Mouse (Mus musculus) kidney, embryonic 16.5 days (tissue): ENCODE measurements around the gene AC161166.1. TPM values are rescaled to one million over a fixed set of nuclear protein-coding genes. Genes with fewer than 3 reads are reported as not detected.
"Not testable (repeated sequence)": the region's sequence is repeated elsewhere in the genome, so short reads cannot be mapped to it uniquely, and the experiment has no call there.

Experiments
- ATAC-seq: fragments of 200-750 bp; cut with Nextera tagmentation; 2 replicates; pipeline ENCODE4 v1.8.0; 2017; ENCODE audit warnings: moderate TSS enrichment; ENCODE audit not compliant: low FRiP score, low TSS enrichment
- H3K27ac ChIP-seq: fragments of 300-500 bp; sonication (generic); 2 replicates; pipeline ENCODE4 v1.5.1; 2014; ENCODE audit warnings: low read length
- H3K27me3 ChIP-seq: fragments of 300-500 bp; sonication (generic); 2 replicates; pipeline ENCODE4 v1.6.1; 2014; ENCODE audit warnings: low read length, control low read depth, mixed read lengths; ENCODE audit not compliant: insufficient read depth
- H3K36me3 ChIP-seq: fragments of 300-500 bp; sonication (generic); 2 replicates; pipeline ENCODE4 v1.6.1; 2014; ENCODE audit warnings: low read length, control low read depth, mixed read lengths; ENCODE audit not compliant: insufficient read depth
- H3K4me1 ChIP-seq: fragments of 300-500 bp; sonication (generic); 2 replicates; pipeline ENCODE4 v1.6.1; 2014; ENCODE audit warnings: low read length, control low read depth, mixed read lengths; ENCODE audit not compliant: insufficient read depth
- H3K4me2 ChIP-seq: fragments of 300-500 bp; sonication (generic); replicated peaks from 2 replicates; pipeline ENCODE4 v1.6.1; 2014; ENCODE audit warnings: low read depth, low read length
- H3K4me3 ChIP-seq: fragments of 300-500 bp; sonication (generic); 2 replicates; pipeline ENCODE4 v1.5.1; 2014; ENCODE audit warnings: mild to moderate bottlenecking, low read length
- H3K9ac ChIP-seq: fragments of 300-500 bp; sonication (generic); replicated peaks from 2 replicates; pipeline ENCODE4 v1.6.1; 2014; ENCODE audit warnings: low read length
- H3K9me3 ChIP-seq: fragments of 300-500 bp; sonication (generic); 2 replicates; pipeline ENCODE4 v1.6.1; 2016; ENCODE audit warnings: low read length, control low read depth
- WGBS: fragments of 180-500 bp; shearing (Covaris S2); extraction: QIAGEN DNeasy Blood & Tissue Kit; methylation state at CpG from one replicate; pipeline ENCODE4 v1.1.7; 2014; 5-methylcytosine and 5-hydroxymethylcytosine counted together
- polyA plus RNA-seq: library from polyadenylated mRNA; unstranded; fragments of >200 nt; fragmentation: Nextera tagmentation; extraction: Ambion mirVana; gene quantifications from 2 replicates; pipeline ENCODE4 v1.2.1, GENCODE M21; 2015

AC161166.1 gene
- polyA plus RNA-seq, 1 experiment from 2014 or later: 0.42 TPM

GRCm38 (mm10) chr7:24516319-24516718 is 4.1 kb upstream of the AC161166.1 start:
- not testable (repeated sequence) for H3K27me3 ChIP-seq, H3K4me3 ChIP-seq, H3K4me1 ChIP-seq, H3K4me2 ChIP-seq, ATAC-seq, H3K9me3 ChIP-seq, H3K9ac ChIP-seq, H3K27ac ChIP-seq
- H3K36me3 ChIP-seq: peaks cover 20% of the 10 kb centered on the region
- WGBS: 77% methylated on average over 8 of the region's 8 CpGs

DNA sequence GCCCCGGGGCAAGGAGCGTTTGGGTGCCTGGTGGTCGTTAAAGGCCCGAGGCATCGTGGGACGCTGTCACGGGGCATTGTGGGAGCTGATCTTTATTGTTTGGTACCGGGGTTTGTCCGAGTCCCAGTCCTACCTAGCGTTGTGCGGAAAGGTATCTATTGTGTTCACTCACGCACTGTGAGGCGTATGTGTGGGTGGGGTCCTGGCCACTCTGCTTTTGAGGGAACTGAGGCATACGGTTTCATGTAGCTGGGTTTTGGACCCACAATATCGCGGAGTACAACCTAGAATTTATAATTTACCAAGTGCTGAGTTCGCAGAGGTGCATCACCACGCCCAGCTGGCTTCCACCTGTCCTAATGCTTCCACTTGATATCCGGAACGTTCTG is 4.5 kb downstream of the AC161166.1 start:
- Histone ChIP-seq H3K4me2 (peak overlapping the region; percentile 96), H3K27ac (peak overlapping the region; percentile 99), H3K9ac (peak overlapping the region; percentile 99), H3K27me3 (no peaks in the 10 kb centered on the region), H3K9me3 (no peaks in the 10 kb centered on the region), H3K4me3 (peak overlapping the region; percentile 79), H3K4me1 (peaks cover 27% of the 10 kb centered on the region), H3K36me3 (0 out of 2 replicates have a peak, but pooled peaks cover 6% of the 10 kb centered on the region)
- peak; percentile 21; the same call in 1 of the 2 replicates for ATAC-seq
- WGBS: under 1% methylated on average over 20 of the region's 20 CpGs

DNA sequence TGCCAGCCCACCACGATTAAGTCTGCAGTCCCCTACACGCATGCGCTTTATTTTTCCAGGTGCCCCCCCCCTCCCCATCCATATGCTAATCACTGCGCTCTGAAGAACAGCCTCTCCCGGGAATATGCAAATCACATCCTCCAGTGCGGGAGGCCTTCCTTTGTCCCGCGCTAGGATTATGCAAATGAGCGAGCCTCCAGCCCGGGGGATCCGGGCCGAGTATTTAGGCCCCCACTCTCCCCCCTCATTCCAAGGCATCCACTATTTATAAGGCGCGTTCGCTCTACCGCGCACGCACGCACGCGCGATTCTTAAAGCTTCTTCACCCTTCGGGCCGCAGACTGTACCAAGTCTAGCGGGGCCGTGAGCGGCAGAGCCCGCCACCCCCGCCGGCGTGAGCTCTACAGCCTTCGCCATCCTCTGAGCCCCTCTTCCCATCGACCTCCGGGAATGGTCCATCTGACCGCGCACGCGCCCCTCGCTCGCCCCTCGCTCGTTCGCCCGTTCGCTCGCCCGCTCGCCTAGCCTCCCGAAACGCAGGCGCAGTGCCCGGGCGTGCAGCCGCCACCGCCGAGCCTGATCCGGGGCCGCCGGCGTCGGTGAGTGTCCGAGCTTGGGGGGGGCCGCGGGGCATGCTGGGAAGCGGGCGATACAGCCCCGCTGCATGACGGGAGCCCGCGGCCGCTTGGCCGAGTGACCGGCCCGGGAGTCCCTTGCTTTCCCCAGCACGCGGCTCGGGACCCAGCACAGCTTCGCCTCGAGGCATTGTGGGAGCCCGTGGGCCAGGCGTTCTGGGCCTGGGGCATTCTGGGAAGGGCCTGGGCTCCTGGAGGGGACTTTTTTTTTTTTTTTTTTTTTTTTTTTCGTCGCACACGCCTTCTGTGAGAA is 5.2 kb downstream of the AC161166.1 start, which contains the start of gene Zfp428:
TSS of gene Zfp428 (plus strand) at position 169 of the 888 bp plus-strand sequence.
- under 1% methylated on average over 81 of the region's 84 CpGs for WGBS
- H3K9me3 ChIP-seq: no peaks in the 10 kb centered on the region
- ATAC-seq: peak; percentile 94

GRCm38 (mm10) chr7:24506476-24506837 is 5.8 kb downstream of the AC161166.1 start:
- WGBS: 1% methylated on average over 12 of the region's 12 CpGs
- Histone ChIP-seq H3K9ac (peak overlapping the region; percentile 99), H3K4me3 (peak overlapping the region; percentile 79), H3K36me3 (no peaks in the 10 kb centered on the region), H3K9me3 (no peaks in the 10 kb centered on the region), H3K4me1 (peaks cover 27% of the 10 kb centered on the region), H3K27me3 (no peaks in the 10 kb centered on the region), H3K4me2 (peak overlapping the region; percentile 96), H3K27ac (peak overlapping the region; percentile 99)
- no peak for ATAC-seq

More for the DNA sequence above, 5.2 kb downstream of the AC161166.1 start, which contains the start of gene Zfp428:
- H3K36me3 ChIP-seq: 0 out of 2 replicates have a peak, but pooled peaks cover 4% of the 10 kb centered on the region
- H3K4me1 ChIP-seq: peaks cover 27% of the 10 kb centered on the region
- H3K9ac ChIP-seq: peak within 1 kb of the TSS; percentile 99
- H3K4me3 ChIP-seq: peak within 1 kb of the TSS; percentile 79
- H3K4me2 ChIP-seq: peak within 1 kb of the TSS; percentile 96
- peak within 1 kb of the TSS; percentile 99 for H3K27ac ChIP-seq
- H3K27me3 ChIP-seq: no peaks in the 10 kb centered on the region

GRCm38 (mm10) chr7:24506065-24506459 is 6.2 kb downstream of the AC161166.1 start:
- WGBS: 15% methylated on average over 3 of the region's 3 CpGs
- Histone ChIP-seq H3K4me1 (peaks cover 27% of the 10 kb centered on the region), H3K9ac (peak overlapping the region; percentile 99; the same call in 1 of the 2 replicates), H3K27ac (peak overlapping the region; percentile 99), H3K4me2 (peak overlapping the region; percentile 96), H3K9me3 (no peaks in the 10 kb centered on the region), H3K36me3 (no peaks in the 10 kb centered on the region), H3K4me3 (peak overlapping the region; percentile 79), H3K27me3 (no peaks in the 10 kb centered on the region)
- ATAC-seq: no peak

DNA sequence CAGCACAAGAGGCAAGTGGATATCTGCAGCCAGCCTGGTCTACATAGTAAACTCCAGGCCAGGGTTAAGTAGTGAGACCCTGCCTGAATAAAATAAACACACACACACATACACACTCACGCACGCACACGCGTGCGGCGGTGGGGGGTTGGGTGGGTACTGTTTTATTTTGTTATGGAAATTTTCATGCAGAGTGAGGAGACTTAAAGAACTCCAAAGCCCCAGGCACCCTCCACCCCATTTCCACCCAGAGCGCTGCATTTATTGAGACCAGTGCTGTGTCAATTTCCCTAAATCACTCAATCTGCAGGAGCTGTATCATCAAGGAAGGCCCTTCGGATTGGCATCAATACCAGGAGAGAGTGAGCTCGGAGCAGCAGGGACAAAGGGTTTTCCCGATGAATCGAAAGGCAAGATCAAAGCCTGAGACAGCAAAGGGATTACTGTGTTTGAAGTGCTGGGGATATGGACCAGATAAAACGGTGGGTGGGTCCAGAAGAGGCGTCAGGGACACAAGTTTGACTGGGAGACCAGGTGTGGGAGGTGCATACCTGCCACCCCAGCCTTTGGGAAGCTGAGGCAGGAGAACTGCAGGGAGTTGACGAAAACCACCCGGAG is 6.7 kb downstream of the AC161166.1 start:
- Histone ChIP-seq H3K9ac (peak overlapping the region; percentile 50; the same call in 1 of the 2 replicates), H3K4me1 (peaks cover 28% of the 10 kb centered on the region), H3K9me3 (0 out of 2 replicates have a peak, but pooled peaks cover 4% of the 10 kb centered on the region), H3K36me3 (no peaks in the 10 kb centered on the region), H3K27ac (no peak overlapping the region), H3K27me3 (peaks cover 2% of the 10 kb centered on the region; the same call in 1 of the 2 replicates), H3K4me2 (peak overlapping the region; percentile 96; the same call in 1 of the 2 replicates), H3K4me3 (0 out of 2 replicates have a peak overlapping the region, but pooled peaks have one; percentile 79)
- no peak for ATAC-seq
- 28% methylated on average over 15 of the region's 15 CpGs for WGBS

DNA sequence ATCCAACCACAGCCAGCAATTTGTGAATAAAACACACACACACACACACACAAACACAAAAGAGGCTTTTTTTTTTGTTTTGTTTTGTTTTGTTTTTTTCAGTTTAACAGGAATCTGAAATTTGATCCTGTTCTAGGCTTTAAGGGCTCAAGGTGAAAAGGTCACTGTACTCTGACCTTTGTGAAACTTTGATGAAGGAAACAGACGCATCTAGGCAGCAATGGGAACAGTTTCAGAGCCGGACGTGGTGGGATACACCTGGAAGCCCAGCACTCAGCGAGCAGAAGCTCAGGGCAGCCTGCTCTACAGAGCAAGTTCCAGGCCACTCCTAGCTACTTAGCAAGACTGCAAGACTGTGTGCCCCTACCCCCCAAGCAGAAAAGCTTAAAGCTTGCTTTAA is 7.4 kb downstream of the AC161166.1 start:
- H3K9ac ChIP-seq: no peak overlapping the region
- no peak for ATAC-seq
- H3K27ac ChIP-seq: no peak overlapping the region
- no peak overlapping the region for H3K4me3 ChIP-seq
- H3K4me2 ChIP-seq: no peak overlapping the region
- H3K27me3 ChIP-seq: peaks cover 7% of the 10 kb centered on the region
- H3K9me3 ChIP-seq: 0 out of 2 replicates have a peak, but pooled peaks cover 4% of the 10 kb centered on the region
- peaks cover 35% of the 10 kb centered on the region for H3K4me1 ChIP-seq
- WGBS: 12% methylated on average over 4 of the region's 4 CpGs
- no peaks in the 10 kb centered on the region for H3K36me3 ChIP-seq

GRCm38 (mm10) chr7:24504004-24504403 is 8.3 kb downstream of the AC161166.1 start:
- 18% methylated on average over 10 of the region's 10 CpGs for WGBS
- no peak overlapping the region for H3K27ac ChIP-seq
- ATAC-seq: no peak
- H3K4me3 ChIP-seq: no peak overlapping the region
- no peak overlapping the region for H3K9ac ChIP-seq
- H3K4me1 ChIP-seq: peaks cover 39% of the 10 kb centered on the region
- H3K36me3 ChIP-seq: no peaks in the 10 kb centered on the region
- H3K9me3 ChIP-seq: 0 out of 2 replicates have a peak, but pooled peaks cover 4% of the 10 kb centered on the region
- H3K4me2 ChIP-seq: no peak overlapping the region
- H3K27me3 ChIP-seq: peaks cover 16% of the 10 kb centered on the region

- Histone ChIP-seq H3K4me1 (peaks cover 32% of the 10 kb centered on the region), H3K9me3 (0 out of 2 replicates have a peak, but pooled peaks cover 4% of the 10 kb centered on the region), H3K27ac (no peak overlapping the region), H3K4me2 (no peak overlapping the region), H3K4me3 (no peak overlapping the region), H3K9ac (no peak overlapping the region), H3K36me3 (no peaks in the 10 kb centered on the region), H3K27me3 (peaks cover 26% of the 10 kb centered on the region)
- ATAC-seq: no peak
- 59% methylated on average over 21 of the region's 21 CpGs for WGBS
Observed at GRCm38 (mm10) chr7:24501492-24501891, 10.8 kb downstream of the AC161166.1 start.
